Mouse (Mus musculus) limb, embryonic 11.5 days (tissue): ENCODE data around the gene Syt17. TPM values are rescaled to one million over a fixed set of nuclear protein-coding genes. Genes with fewer than 3 reads are reported as not detected.

ENCODE experiments used
- ATAC-seq: fragments of 200-750 bp; cut with Nextera tagmentation; 2 replicates; pipeline ENCODE4 v1.8.0; 2017; ENCODE audit warnings: low read depth; ENCODE audit not compliant: insufficient number of reproducible peaks, low FRiP score, low TSS enrichment
- DNase-seq: peaks from one replicate; pipeline ENCODE4 v3.0.0-alpha.2; 2015; ENCODE audit warnings: low spot score
- H3K27ac ChIP-seq: fragments of 300-500 bp; sonication (generic); replicated peaks from 2 replicates; pipeline ENCODE4 v1.5.1; 2014; ENCODE audit warnings: low read depth, mild to moderate bottlenecking, low read length
- H3K27me3 ChIP-seq: fragments of 300-500 bp; sonication (generic); 2 replicates; pipeline ENCODE4 v1.6.1; 2014; ENCODE audit warnings: mild to moderate bottlenecking, low read length, mixed read lengths; ENCODE audit not compliant: control insufficient read depth, insufficient read depth
- H3K36me3 ChIP-seq: fragments of 300-500 bp; sonication (generic); 2 replicates; pipeline ENCODE4 v1.6.1; 2014; ENCODE audit warnings: mild to moderate bottlenecking, low read length, moderate library complexity, mixed read lengths; ENCODE audit not compliant: control insufficient read depth, insufficient read depth
- H3K4me1 ChIP-seq: fragments of 300-500 bp; sonication (generic); 2 replicates; pipeline ENCODE4 v1.6.1; 2014; ENCODE audit warnings: low read length, mixed read lengths; ENCODE audit not compliant: control insufficient read depth, insufficient read depth
- H3K4me2 ChIP-seq: fragments of 300-500 bp; sonication (generic); 2 replicates; pipeline ENCODE4 v1.6.1; 2014; ENCODE audit warnings: low read depth, mild to moderate bottlenecking, moderate library complexity; ENCODE audit not compliant: severe bottlenecking
- H3K4me3 ChIP-seq: fragments of 300-500 bp; sonication (generic); 2 replicates; pipeline ENCODE4 v1.5.1; 2014; ENCODE audit warnings: low read depth, low read length
- H3K9ac ChIP-seq: fragments of 300-500 bp; sonication (generic); 2 replicates; pipeline ENCODE4 v1.6.1; 2014; ENCODE audit warnings: mild to moderate bottlenecking, low read length
- H3K9me3 ChIP-seq: fragments of 300-500 bp; sonication (generic); 2 replicates; pipeline ENCODE4 v1.6.1; 2016; ENCODE audit warnings: low read length; ENCODE audit not compliant: control insufficient read depth
- WGBS: fragments of 180-500 bp; shearing (Covaris S2); extraction: QIAGEN DNeasy Blood & Tissue Kit; methylation state at CpG from one replicate; pipeline ENCODE4 v1.1.7; 2014; 5-methylcytosine and 5-hydroxymethylcytosine counted together
- polyA plus RNA-seq: library from polyadenylated mRNA; unstranded; fragments of >200 nt; fragmentation: Nextera tagmentation; extraction: Ambion mirVana; gene quantifications from 2 replicates; pipeline ENCODE4 v1.2.1, GENCODE M21; 2014

Syt17 gene
- polyA plus RNA-seq, 1 experiment from 2014 or later: 1.5 TPM

GRCm38 (mm10) chr7:118475008-118475705 is 27.1 kb upstream of the Syt17 start:
- no peak for ATAC-seq
- WGBS: 87% methylated on average over 7 of the region's 7 CpGs

GRCm38 (mm10) chr7:118472886-118473285 is 24.9 kb upstream of the Syt17 start:
- no peak for DNase-seq
- Histone ChIP-seq H3K4me3 (no peak overlapping the region), H3K27me3 (no peaks in the 10 kb centered on the region), H3K36me3 (no peaks in the 10 kb centered on the region), H3K4me2 (no peak overlapping the region), H3K9ac (no peak overlapping the region), H3K4me1 (no peaks in the 10 kb centered on the region), H3K9me3 (no peaks in the 10 kb centered on the region), H3K27ac (no peak overlapping the region)
- WGBS: 90% methylated on average over 1 of the region's 1 CpGs
- ATAC-seq: no peak

More at GRCm38 (mm10) chr7:118475008-118475705, 27.1 kb upstream of the Syt17 start:
- Histone ChIP-seq H3K27ac (no peak overlapping the region), H3K36me3 (no peaks in the 10 kb centered on the region), H3K9me3 (no peaks in the 10 kb centered on the region), H3K4me3 (no peak overlapping the region), H3K9ac (no peak overlapping the region), H3K4me2 (no peak overlapping the region), H3K4me1 (0 out of 2 replicates have a peak, but pooled peaks cover 2% of the 10 kb centered on the region), H3K27me3 (no peaks in the 10 kb centered on the region)
- no peak for DNase-seq

GRCm38 (mm10) chr7:118468060-118468459 is 20.0 kb upstream of the Syt17 start:
- WGBS: 94% methylated on average over 3 of the region's 3 CpGs
- H3K9me3 ChIP-seq: no peaks in the 10 kb centered on the region
- no peaks in the 10 kb centered on the region for H3K36me3 ChIP-seq
- ATAC-seq: no peak
- no peaks in the 10 kb centered on the region for H3K27me3 ChIP-seq
- peaks cover 5% of the 10 kb centered on the region; the same call in 1 of the 2 replicates for H3K4me1 ChIP-seq
- no peak for DNase-seq
- no peak overlapping the region for H3K9ac ChIP-seq
- H3K27ac ChIP-seq: no peak overlapping the region
- H3K4me3 ChIP-seq: no peak overlapping the region
- no peak overlapping the region for H3K4me2 ChIP-seq

GRCm38 (mm10) chr7:118464432-118464831 is 16.4 kb upstream of the Syt17 start:
- no peak for DNase-seq
- WGBS: 45% methylated on average over 4 of the region's 4 CpGs
- no peaks in the 10 kb centered on the region for H3K9me3 ChIP-seq
- H3K4me1 ChIP-seq: peaks cover 5% of the 10 kb centered on the region; the same call in 1 of the 2 replicates
- H3K27ac ChIP-seq: no peak overlapping the region
- H3K27me3 ChIP-seq: no peaks in the 10 kb centered on the region
- H3K36me3 ChIP-seq: no peaks in the 10 kb centered on the region
- ATAC-seq: no peak
- H3K4me2 ChIP-seq: no peak overlapping the region
- H3K4me3 ChIP-seq: no peak overlapping the region
- no peak overlapping the region for H3K9ac ChIP-seq

GRCm38 (mm10) chr7:118462818-118463762 is 15.1 kb upstream of the Syt17 start:
- no peak overlapping the region for H3K4me3 ChIP-seq
- H3K36me3 ChIP-seq: no peaks in the 10 kb centered on the region
- H3K9me3 ChIP-seq: no peaks in the 10 kb centered on the region
- no peak overlapping the region for H3K4me2 ChIP-seq
- 49% methylated on average over 11 of the region's 11 CpGs for whole genome bisulfite sequencing
- no peak overlapping the region for H3K27ac ChIP-seq
- ATAC-seq (no peak), DNase-seq (no peak)
- H3K9ac ChIP-seq: no peak overlapping the region
- H3K4me1 ChIP-seq: peaks cover 5% of the 10 kb centered on the region; the same call in 1 of the 2 replicates
- H3K27me3 ChIP-seq: no peaks in the 10 kb centered on the region

GRCm38 (mm10) chr7:118461400-118462136 is 13.5 kb upstream of the Syt17 start:
- H3K9me3 ChIP-seq: no peaks in the 10 kb centered on the region
- ATAC-seq: no peak
- H3K27ac ChIP-seq: no peak overlapping the region
- no peak overlapping the region for H3K9ac ChIP-seq
- no peak overlapping the region for H3K4me2 ChIP-seq
- no peaks in the 10 kb centered on the region for H3K27me3 ChIP-seq
- H3K4me3 ChIP-seq: no peak overlapping the region
- H3K36me3 ChIP-seq: no peaks in the 10 kb centered on the region
- H3K4me1 ChIP-seq: peaks cover 5% of the 10 kb centered on the region; the same call in 1 of the 2 replicates
- no peak for DNase-seq
- whole genome bisulfite sequencing: 70% methylated on average over 16 of the region's 16 CpGs

GRCm38 (mm10) chr7:118453722-118454121 is 5.7 kb upstream of the Syt17 start:
- ATAC-seq (no peak), DNase-seq (no peak)
- no peaks in the 10 kb centered on the region for H3K36me3 ChIP-seq
- no peak overlapping the region for H3K4me3 ChIP-seq
- H3K27me3 ChIP-seq: no peaks in the 10 kb centered on the region
- H3K9ac ChIP-seq: no peak overlapping the region
- no peak overlapping the region for H3K27ac ChIP-seq
- H3K9me3 ChIP-seq: no peaks in the 10 kb centered on the region
- peaks cover under 1% of the 10 kb centered on the region; the same call in 1 of the 2 replicates for H3K4me1 ChIP-seq
- H3K4me2 ChIP-seq: no peak overlapping the region
- 75% methylated on average over 4 of the region's 4 CpGs for WGBS

- no peaks in the 10 kb centered on the region for H3K36me3 ChIP-seq
- 40% methylated on average over 2 of the region's 2 CpGs for WGBS
Measured at GRCm38 (mm10) chr7:118452940-118453339, 4.9 kb upstream of the Syt17 start.

More at GRCm38 (mm10) chr7:118452940-118453339, 4.9 kb upstream of the Syt17 start:
- Histone ChIP-seq H3K4me2 (no peak overlapping the region), H3K9me3 (no peaks in the 10 kb centered on the region), H3K4me3 (no peak overlapping the region), H3K27me3 (no peaks in the 10 kb centered on the region), H3K4me1 (peaks cover 7% of the 10 kb centered on the region), H3K27ac (no peak overlapping the region), H3K9ac (no peak overlapping the region)
- ATAC-seq (no peak), DNase-seq (no peak)
